Mouse (Mus musculus): ENCODE data around the gene Lpp.

GRCm38 (mm10) chr16:24622226-24623194 is 229.2 kb downstream of the Lpp start:
- TF ChIP-seq CTCF (IDR thresholded peaks at IDR 0.05; ENCODE audit: borderline replicate concordance, insufficient read depth, low read length) (no peak), POLR2A (IDR thresholded peaks at IDR 0.05; ENCODE audit: low read depth, low read length) (no peak)
